Mouse (Mus musculus) erythroblast, embryonic 14.5 days (primary cell): ENCODE results near the gene Sync. TPM values are rescaled to one million over a fixed set of nuclear protein-coding genes. Genes with fewer than 3 reads are reported as not detected.

Experiments
- H3K27me3 ChIP-seq: 2 replicates; pipeline ENCODE4 v1.6.1; 2012; ENCODE audit warnings: inconsistent platforms; ENCODE audit not compliant: control insufficient read depth
- H3K36me3 ChIP-seq: 2 replicates; pipeline ENCODE4 v1.6.1; 2012; ENCODE audit warnings: mild to moderate bottlenecking, inconsistent platforms; ENCODE audit not compliant: control insufficient read depth
- H3K4me1 ChIP-seq: 2 replicates; pipeline ENCODE4 v1.6.1; 2012; ENCODE audit warnings: inconsistent platforms; ENCODE audit not compliant: control insufficient read depth
- H3K4me3 ChIP-seq: replicated peaks from 2 replicates; pipeline ENCODE3; 2012; ENCODE audit warnings: moderate library complexity, mild to moderate bottlenecking, inconsistent platforms
- H3K9me3 ChIP-seq: 2 replicates; pipeline ENCODE4 v1.6.1; 2012; ENCODE audit warnings: low read length, inconsistent platforms, mixed read lengths; ENCODE audit not compliant: control insufficient read depth
- GATA1 ChIP-seq: IDR thresholded peaks from 2 replicates; pipeline ENCODE4 v1.6.1; 2012; ENCODE audit warnings: low read length, inconsistent platforms, mixed read lengths
- TAL1 ChIP-seq: IDR thresholded peaks from 3 replicates; pipeline ENCODE4 v1.6.1; 2012; ENCODE audit warnings: low read length, inconsistent platforms, mixed read lengths
- polyA plus RNA-seq: library from polyadenylated mRNA; stranded (reverse); fragments of >175 nt; gene quantifications from 2 replicates; pipeline ENCODE4 v1.2.3, GENCODE M21; 2012

The Sync gene
- polyA plus RNA-seq, 1 experiment = not detected

DNA sequence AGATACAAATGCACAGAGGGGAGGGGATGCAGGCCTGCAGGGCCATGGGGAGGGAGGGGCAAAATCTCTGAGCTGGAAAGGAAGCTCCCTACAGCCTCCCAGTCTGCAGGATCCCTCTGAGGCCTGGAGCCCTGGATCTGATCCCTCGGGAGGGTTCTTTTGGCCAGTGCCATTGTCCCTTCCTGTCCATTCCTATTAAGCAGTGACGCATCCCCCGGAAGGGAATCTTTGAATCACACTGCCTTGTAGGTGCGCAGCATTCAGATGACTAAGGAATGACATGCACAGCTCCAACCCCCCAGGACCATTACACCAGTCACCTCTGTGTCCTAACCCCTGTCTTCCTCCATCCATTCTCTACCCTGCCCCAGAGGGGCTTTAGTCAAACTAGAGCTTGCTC, 28.3 kb upstream of the Sync start:
- no peak overlapping the region for H3K4me3 ChIP-seq
- peaks cover 33% of the 10 kb centered on the region for H3K4me1 ChIP-seq
- no peaks in the 10 kb centered on the region for H3K9me3 ChIP-seq
- H3K27me3 ChIP-seq = peaks cover 2% of the 10 kb centered on the region
- no peaks in the 10 kb centered on the region for H3K36me3 ChIP-seq
- no peak for TF ChIP-seq GATA1
- no peak for TF ChIP-seq TAL1

DNA sequence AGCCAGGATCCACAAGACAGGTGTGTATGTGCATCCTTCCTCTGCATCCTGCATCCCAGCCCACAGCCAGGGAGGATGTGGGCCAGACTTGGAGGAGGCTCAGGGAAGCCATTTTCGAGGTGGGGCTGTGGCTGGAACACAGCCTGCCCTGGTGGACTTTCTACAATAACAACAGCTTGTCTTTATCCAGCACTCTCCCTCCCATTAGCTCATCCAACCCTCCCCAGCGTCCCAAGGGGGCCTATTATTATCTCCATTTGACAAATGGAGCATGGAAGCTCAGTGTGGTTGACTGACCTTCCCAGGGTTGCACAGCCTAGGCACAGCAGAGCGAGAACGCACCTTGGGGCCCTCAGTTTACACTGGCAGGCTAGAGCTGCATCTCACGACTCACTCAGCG, 26.7 kb upstream of the Sync start:
- no peaks in the 10 kb centered on the region for H3K36me3 ChIP-seq
- peaks cover 39% of the 10 kb centered on the region for H3K4me1 ChIP-seq
- TF ChIP-seq TAL1 = no peak
- no peak for TF ChIP-seq GATA1
- H3K9me3 ChIP-seq = no peaks in the 10 kb centered on the region
- H3K4me3 ChIP-seq = no peak overlapping the region
- H3K27me3 ChIP-seq = peaks cover 5% of the 10 kb centered on the region

- Histone ChIP-seq H3K27me3 (peaks cover 5% of the 10 kb centered on the region), H3K36me3 (no peaks in the 10 kb centered on the region), H3K9me3 (no peaks in the 10 kb centered on the region), H3K4me3 (no peak within 1 kb of the TSS), H3K4me1 (peaks cover 39% of the 10 kb centered on the region)
- TF ChIP-seq TAL1 (no peak), GATA1 (no peak)
Observed at GRCm38 (mm10) chr4:129261196-129261595, 26.2 kb upstream of the Sync start, which contains the start of gene C77080. Gene C77080 (minus strand): TSS chr4:129261404.

DNA sequence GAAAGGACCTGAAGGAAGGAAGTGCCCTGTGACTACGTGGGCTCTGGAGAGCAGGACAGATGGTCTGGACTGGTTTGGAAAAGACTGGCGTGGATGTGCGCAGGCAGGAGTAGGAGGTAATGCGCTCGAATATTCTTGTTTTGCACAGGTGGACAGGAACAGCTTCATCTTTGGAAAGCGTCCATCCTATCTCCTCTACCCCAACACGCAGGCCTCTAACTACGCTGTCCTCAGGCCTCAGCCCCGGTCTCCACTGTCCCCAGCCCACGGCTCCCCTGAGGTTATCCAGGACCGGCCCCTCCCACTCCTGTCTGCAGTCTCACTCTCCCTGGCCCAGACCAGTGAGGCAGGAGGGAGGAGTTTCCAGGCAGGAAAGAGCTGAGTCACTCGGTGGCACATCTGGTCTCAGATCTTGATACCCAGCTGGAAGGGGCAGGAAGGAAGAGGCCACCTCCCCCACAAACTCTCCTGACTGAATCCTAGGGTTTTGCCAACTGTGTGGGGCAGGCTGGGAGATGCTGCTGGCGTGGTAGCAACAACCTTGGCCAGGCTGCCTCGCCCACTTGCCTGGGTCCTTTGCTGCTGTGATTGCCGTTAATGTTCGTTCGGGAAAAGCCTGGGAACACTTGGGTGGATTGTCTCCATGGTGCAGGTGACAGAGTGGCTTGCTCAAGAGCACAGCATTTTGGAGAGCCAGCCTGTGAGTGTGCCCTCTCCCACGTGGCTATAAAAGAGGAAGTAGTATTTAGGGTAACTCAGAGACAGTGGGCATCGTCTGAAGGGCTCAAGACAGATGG, 24.0 kb upstream of the Sync start:
- Histone ChIP-seq H3K9me3 (no peaks in the 10 kb centered on the region), H3K36me3 (no peaks in the 10 kb centered on the region), H3K27me3 (peaks cover 5% of the 10 kb centered on the region), H3K4me3 (peak overlapping the region; percentile 42), H3K4me1 (peaks cover 31% of the 10 kb centered on the region)
- TF ChIP-seq GATA1 = peak; percentile 47
- TF ChIP-seq TAL1 = no peak; the same call in 2 of the 3 replicates

DNA sequence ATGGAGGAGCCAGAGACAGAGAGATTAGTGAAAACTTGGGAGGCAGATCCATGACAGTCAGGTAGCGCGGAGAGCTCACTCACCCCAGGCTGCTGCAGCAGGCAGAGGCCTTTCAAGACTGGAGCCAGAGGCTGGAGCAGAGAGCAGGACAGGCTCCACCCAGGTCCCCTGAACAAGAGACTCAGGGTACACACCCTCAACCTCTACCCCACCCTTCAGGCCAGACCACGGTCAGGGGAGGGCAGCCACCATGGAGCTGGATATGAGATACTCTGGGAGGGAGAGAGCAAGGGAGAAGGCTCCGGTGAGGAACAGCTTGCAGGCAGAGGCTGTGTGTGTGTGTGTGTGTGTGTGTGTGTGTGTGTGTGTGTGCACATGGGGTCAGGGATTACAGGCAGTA, 21.2 kb upstream of the Sync start:
- Histone ChIP-seq H3K4me1 (peaks cover 29% of the 10 kb centered on the region), H3K9me3 (no peaks in the 10 kb centered on the region), H3K4me3 (no peak overlapping the region), H3K27me3 (peaks cover 7% of the 10 kb centered on the region), H3K36me3 (no peaks in the 10 kb centered on the region)
- TF ChIP-seq TAL1 (no peak), GATA1 (no peak)

GRCm38 (mm10) chr4:129266821-129267220, 20.6 kb upstream of the Sync start:
- H3K4me3 ChIP-seq = no peak overlapping the region
- H3K4me1 ChIP-seq = peaks cover 29% of the 10 kb centered on the region
- H3K36me3 ChIP-seq = no peaks in the 10 kb centered on the region
- H3K27me3 ChIP-seq = peaks cover 7% of the 10 kb centered on the region
- H3K9me3 ChIP-seq = no peaks in the 10 kb centered on the region
- TF ChIP-seq GATA1 (no peak), TAL1 (no peak)

GRCm38 (mm10) chr4:129268698-129269097, 18.7 kb upstream of the Sync start:
- no peak overlapping the region for H3K4me3 ChIP-seq
- H3K4me1 ChIP-seq = peaks cover 22% of the 10 kb centered on the region
- no peaks in the 10 kb centered on the region for H3K9me3 ChIP-seq
- peaks cover 5% of the 10 kb centered on the region for H3K27me3 ChIP-seq
- H3K36me3 ChIP-seq = no peaks in the 10 kb centered on the region
- TF ChIP-seq GATA1 = no peak
- TF ChIP-seq TAL1 = no peak

GRCm38 (mm10) chr4:129271991-129272755, 15.2 kb upstream of the Sync start:
- H3K4me1 ChIP-seq = peaks cover 18% of the 10 kb centered on the region
- H3K4me3 ChIP-seq = no peak overlapping the region
- H3K36me3 ChIP-seq = no peaks in the 10 kb centered on the region
- no peak for TF ChIP-seq GATA1
- TF ChIP-seq TAL1 = no peak
- peaks cover 2% of the 10 kb centered on the region; the same call in 1 of the 2 replicates for H3K27me3 ChIP-seq
- H3K9me3 ChIP-seq = no peaks in the 10 kb centered on the region

GRCm38 (mm10) chr4:129272756-129273046, 14.7 kb upstream of the Sync start:
- no peak overlapping the region for H3K4me3 ChIP-seq
- no peaks in the 10 kb centered on the region for H3K9me3 ChIP-seq
- H3K36me3 ChIP-seq = no peaks in the 10 kb centered on the region
- peaks cover 2% of the 10 kb centered on the region; the same call in 1 of the 2 replicates for H3K27me3 ChIP-seq
- H3K4me1 ChIP-seq = peaks cover 18% of the 10 kb centered on the region
- TF ChIP-seq GATA1 (no peak), TAL1 (no peak)
